Mouse (Mus musculus) midbrain, embryonic 10.5 days (tissue): ENCODE measurements around the gene Gcnt1. TPM values are rescaled to one million over a fixed set of nuclear protein-coding genes. Genes with fewer than 3 reads are reported as not detected.

Source experiments
- DNase-seq: peaks from one replicate; pipeline ENCODE4 v3.0.0-alpha.2; 2017; ENCODE audit warnings: low spot score
- H3K27ac ChIP-seq: fragments of 300-500 bp; sonication (generic); replicated peaks from 2 replicates; pipeline ENCODE4 v1.5.1; 2016; ENCODE audit warnings: mild to moderate bottlenecking
- H3K27me3 ChIP-seq: fragments of 300-500 bp; sonication (generic); 2 replicates; pipeline ENCODE4 v1.6.1; 2016; ENCODE audit warnings: low read depth, mild to moderate bottlenecking; ENCODE audit not compliant: poor library complexity, severe bottlenecking
- H3K36me3 ChIP-seq: fragments of 300-500 bp; sonication (generic); 2 replicates; pipeline ENCODE4 v1.6.1; 2016; ENCODE audit warnings: mild to moderate bottlenecking, moderate library complexity
- H3K4me1 ChIP-seq: fragments of 300-500 bp; sonication (generic); 2 replicates; pipeline ENCODE4 v1.6.1; 2016
- H3K4me3 ChIP-seq: fragments of 300-500 bp; sonication (generic); 2 replicates; pipeline ENCODE4 v1.5.1; 2016; ENCODE audit warnings: mild to moderate bottlenecking, moderate library complexity
- H3K9me3 ChIP-seq: fragments of 300-500 bp; sonication (generic); replicated peaks from 2 replicates; pipeline ENCODE4 v1.6.1; 2016; ENCODE audit warnings: mild to moderate bottlenecking
- WGBS: fragments of 180-500 bp; shearing (Covaris S2); methylation state at CpG from one replicate; pipeline ENCODE4 v1.1.7; 2016; 5-methylcytosine and 5-hydroxymethylcytosine counted together
- polyA plus RNA-seq: library from polyadenylated mRNA; unstranded; fragments of >200 nt; fragmentation: Nextera tagmentation; extraction: Ambion mirVana; gene quantifications from 2 replicates; pipeline ENCODE4 v1.2.1, GENCODE M21; 2016

Gene Gcnt1
- polyA plus RNA-seq, 1 experiment from 2014 or later = 2.0 TPM

- no peaks in the 10 kb centered on the region for H3K36me3 ChIP-seq
- 80% methylated on average over 14 of the region's 14 CpGs for WGBS
- no peak for DNase-seq
- H3K27me3 ChIP-seq = peaks cover 43% of the 10 kb centered on the region
- no peak overlapping the region for H3K27ac ChIP-seq
- no peaks in the 10 kb centered on the region for H3K9me3 ChIP-seq
- peaks cover 13% of the 10 kb centered on the region for H3K4me1 ChIP-seq
- H3K4me3 ChIP-seq = no peak overlapping the region
These were observed 13.2 kb downstream of the Gcnt1 start for GRCm38 (mm10) chr19:17359315-17359890.

- no peaks in the 10 kb centered on the region for H3K9me3 ChIP-seq
- no peaks in the 10 kb centered on the region for H3K36me3 ChIP-seq
- H3K27me3 ChIP-seq = peaks cover 49% of the 10 kb centered on the region
- no peak overlapping the region for H3K27ac ChIP-seq
- WGBS = 55% methylated on average over 3 of the region's 3 CpGs
- H3K4me1 ChIP-seq = peaks cover 13% of the 10 kb centered on the region
- no peak for DNase-seq
- H3K4me3 ChIP-seq = no peak overlapping the region
These were observed 15.3 kb downstream of the Gcnt1 start for GRCm38 (mm10) chr19:17357391-17357790.

- Histone ChIP-seq H3K27me3 (peaks cover 49% of the 10 kb centered on the region), H3K4me1 (peaks cover 13% of the 10 kb centered on the region), H3K9me3 (no peaks in the 10 kb centered on the region), H3K27ac (no peak overlapping the region), H3K4me3 (no peak overlapping the region), H3K36me3 (no peaks in the 10 kb centered on the region)
- WGBS = 73% methylated on average over 6 of the region's 6 CpGs
- DNase-seq = no peak
These were observed 15.7 kb downstream of the Gcnt1 start for GRCm38 (mm10) chr19:17356932-17357331.

- Histone ChIP-seq H3K9me3 (no peaks in the 10 kb centered on the region), H3K27me3 (peaks cover 49% of the 10 kb centered on the region), H3K4me3 (peak overlapping the region; percentile 60), H3K36me3 (no peaks in the 10 kb centered on the region), H3K4me1 (peaks cover 13% of the 10 kb centered on the region), H3K27ac (peak overlapping the region; percentile 50)
- peak; percentile 52 for DNase-seq
- WGBS = 2% methylated on average over 50 of the region's 50 CpGs
These were observed 16.4 kb downstream of the Gcnt1 start for GRCm38 (mm10) chr19:17355950-17356867.

GRCm38 (mm10) chr19:17355361-17355760 lies 17.3 kb downstream of the Gcnt1 start:
- H3K4me3 ChIP-seq = peak overlapping the region; percentile 60; the same call in 1 of the 2 replicates
- WGBS = 34% methylated on average over 4 of the region's 4 CpGs

GRCm38 (mm10) chr19:17354797-17355196 lies 17.8 kb downstream of the Gcnt1 start:
- Histone ChIP-seq H3K36me3 (no peaks in the 10 kb centered on the region), H3K9me3 (no peaks in the 10 kb centered on the region), H3K4me3 (no peak overlapping the region), H3K4me1 (peaks cover 13% of the 10 kb centered on the region), H3K27ac (no peak overlapping the region), H3K27me3 (peaks cover 49% of the 10 kb centered on the region)
- WGBS = 74% methylated on average over 4 of the region's 4 CpGs
- DNase-seq = no peak

More at GRCm38 (mm10) chr19:17355361-17355760, 17.3 kb downstream of the Gcnt1 start:
- DNase-seq = no peak
- Histone ChIP-seq H3K27ac (no peak overlapping the region), H3K36me3 (no peaks in the 10 kb centered on the region), H3K4me1 (peaks cover 13% of the 10 kb centered on the region), H3K27me3 (peaks cover 49% of the 10 kb centered on the region), H3K9me3 (no peaks in the 10 kb centered on the region)

- H3K27me3 ChIP-seq = peaks cover 49% of the 10 kb centered on the region
- no peaks in the 10 kb centered on the region for H3K9me3 ChIP-seq
- H3K4me3 ChIP-seq = no peak overlapping the region
- no peak for DNase-seq
- peaks cover 13% of the 10 kb centered on the region for H3K4me1 ChIP-seq
- no peaks in the 10 kb centered on the region for H3K36me3 ChIP-seq
- WGBS = 75% methylated on average over 4 of the region's 4 CpGs
- no peak overlapping the region for H3K27ac ChIP-seq
These were observed 18.3 kb downstream of the Gcnt1 start for GRCm38 (mm10) chr19:17354362-17354761.

GRCm38 (mm10) chr19:17353727-17354126 lies 18.9 kb downstream of the Gcnt1 start:
- no peaks in the 10 kb centered on the region for H3K36me3 ChIP-seq
- DNase-seq = no peak
- no peak overlapping the region for H3K4me3 ChIP-seq
- H3K9me3 ChIP-seq = no peaks in the 10 kb centered on the region
- H3K27me3 ChIP-seq = peaks cover 49% of the 10 kb centered on the region
- H3K4me1 ChIP-seq = peaks cover 13% of the 10 kb centered on the region
- 76% methylated on average over 8 of the region's 8 CpGs for WGBS
- no peak overlapping the region for H3K27ac ChIP-seq

GRCm38 (mm10) chr19:17347852-17348251 lies 24.8 kb downstream of the Gcnt1 start:
- 88% methylated on average over 2 of the region's 2 CpGs for WGBS
- Histone ChIP-seq H3K27me3 (no peaks in the 10 kb centered on the region), H3K9me3 (no peaks in the 10 kb centered on the region), H3K4me3 (no peak overlapping the region), H3K4me1 (no peaks in the 10 kb centered on the region), H3K27ac (no peak overlapping the region), H3K36me3 (no peaks in the 10 kb centered on the region)
- DNase-seq = no peak

- no peaks in the 10 kb centered on the region for H3K9me3 ChIP-seq
- WGBS = 98% methylated on average over 3 of the region's 3 CpGs
- no peak overlapping the region for H3K27ac ChIP-seq
- no peaks in the 10 kb centered on the region for H3K27me3 ChIP-seq
- no peak overlapping the region for H3K4me3 ChIP-seq
- no peaks in the 10 kb centered on the region for H3K4me1 ChIP-seq
- no peaks in the 10 kb centered on the region for H3K36me3 ChIP-seq
- no peak for DNase-seq
These were observed 25.7 kb downstream of the Gcnt1 start for GRCm38 (mm10) chr19:17346716-17347474.

GRCm38 (mm10) chr19:17344881-17345280 lies 27.8 kb downstream of the Gcnt1 start:
- Histone ChIP-seq H3K27me3 (no peaks in the 10 kb centered on the region), H3K36me3 (no peaks in the 10 kb centered on the region), H3K27ac (no peak overlapping the region), H3K9me3 (no peaks in the 10 kb centered on the region), H3K4me1 (no peaks in the 10 kb centered on the region), H3K4me3 (no peak overlapping the region)
- DNase-seq = no peak
- 93% methylated on average over 7 of the region's 7 CpGs for WGBS

- no peaks in the 10 kb centered on the region for H3K27me3 ChIP-seq
- 85% methylated on average over 2 of the region's 2 CpGs for WGBS
- H3K9me3 ChIP-seq = no peaks in the 10 kb centered on the region
- no peak overlapping the region for H3K27ac ChIP-seq
- no peak for DNase-seq
- H3K4me1 ChIP-seq = peaks cover 5% of the 10 kb centered on the region
- H3K36me3 ChIP-seq = no peaks in the 10 kb centered on the region
- no peak overlapping the region for H3K4me3 ChIP-seq
These were observed 33.1 kb downstream of the Gcnt1 start for GRCm38 (mm10) chr19:17339563-17339962.
